Mouse (Mus musculus): Measurements from ENCODE around the gene Slc26a3. TPM values are rescaled to one million over a fixed set of nuclear protein-coding genes. Genes with fewer than 3 reads are reported as not detected.

Gene Slc26a3
- polyA plus RNA-seq, 1 experiment from 2014 or later: not detected

GRCm38 (mm10) chr12:31503211-31503610 is 112.5 kb downstream of the Slc26a3 start:
- Histone ChIP-seq H3K9me3 (no peaks in the 10 kb centered on the region), H3K27ac (no peak overlapping the region), H3K36me3 (replicated peaks) (no peaks in the 10 kb centered on the region), H3K4me1 (peaks cover 16% of the 10 kb centered on the region), H3K4me3 (no peak overlapping the region), H3K27me3 (ENCODE audit: poor library complexity, severe bottlenecking) (no peaks in the 10 kb centered on the region)
- DNase-seq (ENCODE audit: extremely low spot score, low spot score): no peak

- Histone ChIP-seq H3K27me3 (ENCODE audit: poor library complexity, severe bottlenecking) (no peaks in the 10 kb centered on the region), H3K4me1 (0 out of 2 replicates have a peak, but pooled peaks cover 3% of the 10 kb centered on the region), H3K27ac (no peak overlapping the region), H3K36me3 (replicated peaks) (no peaks in the 10 kb centered on the region), H3K9me3 (no peaks in the 10 kb centered on the region), H3K4me3 (no peak overlapping the region)
- no peak for DNase-seq (ENCODE audit: extremely low spot score, low spot score)
- WGBS: 42% methylated on average over 6 of the region's 6 CpGs
These were observed 117.2 kb downstream of the Slc26a3 start for GRCm38 (mm10) chr12:31507718-31508364.

GRCm38 (mm10) chr12:31508496-31508895 is 117.8 kb downstream of the Slc26a3 start:
- no peaks in the 10 kb centered on the region for H3K36me3 ChIP-seq (replicated peaks)
- H3K4me1 ChIP-seq: 0 out of 2 replicates have a peak, but pooled peaks cover 3% of the 10 kb centered on the region
- DNase-seq (ENCODE audit: extremely low spot score, low spot score): no peak
- no peak overlapping the region for H3K27ac ChIP-seq
- 82% methylated on average over 6 of the region's 6 CpGs for WGBS
- H3K27me3 ChIP-seq (ENCODE audit: poor library complexity, severe bottlenecking): no peaks in the 10 kb centered on the region
- H3K4me3 ChIP-seq: no peak overlapping the region
- no peaks in the 10 kb centered on the region for H3K9me3 ChIP-seq

GRCm38 (mm10) chr12:31511218-31511617 is 120.5 kb downstream of the Slc26a3 start:
- H3K36me3 ChIP-seq (replicated peaks): no peaks in the 10 kb centered on the region
- H3K9me3 ChIP-seq: no peaks in the 10 kb centered on the region
- H3K27me3 ChIP-seq (ENCODE audit: poor library complexity, severe bottlenecking): no peaks in the 10 kb centered on the region
- no peaks in the 10 kb centered on the region for H3K4me1 ChIP-seq
- H3K27ac ChIP-seq: no peak overlapping the region
- no peak overlapping the region for H3K4me3 ChIP-seq
- 68% methylated on average over 5 of the region's 5 CpGs for WGBS
- DNase-seq (ENCODE audit: extremely low spot score, low spot score): no peak

GRCm38 (mm10) chr12:31512634-31513411 is 122.2 kb downstream of the Slc26a3 start:
- 90% methylated on average over 14 of the region's 14 CpGs for WGBS
- Histone ChIP-seq H3K4me1 (no peaks in the 10 kb centered on the region), H3K27me3 (ENCODE audit: poor library complexity, severe bottlenecking) (no peaks in the 10 kb centered on the region), H3K36me3 (replicated peaks) (no peaks in the 10 kb centered on the region), H3K27ac (no peak overlapping the region), H3K4me3 (no peak overlapping the region), H3K9me3 (no peaks in the 10 kb centered on the region)
- DNase-seq (ENCODE audit: extremely low spot score, low spot score): peak; percentile 5

GRCm38 (mm10) chr12:31513724-31514503 is 123.2 kb downstream of the Slc26a3 start:
- H3K36me3 ChIP-seq (replicated peaks): no peaks in the 10 kb centered on the region
- H3K27ac ChIP-seq: no peak overlapping the region
- no peaks in the 10 kb centered on the region for H3K27me3 ChIP-seq (ENCODE audit: poor library complexity, severe bottlenecking)
- no peaks in the 10 kb centered on the region for H3K4me1 ChIP-seq
- 79% methylated on average over 6 of the region's 6 CpGs for WGBS
- no peak overlapping the region for H3K4me3 ChIP-seq
- no peak for DNase-seq (ENCODE audit: extremely low spot score, low spot score)
- no peaks in the 10 kb centered on the region for H3K9me3 ChIP-seq

- no peaks in the 10 kb centered on the region for H3K27me3 ChIP-seq (ENCODE audit: poor library complexity, severe bottlenecking)
- no peak for DNase-seq (ENCODE audit: extremely low spot score, low spot score)
- no peaks in the 10 kb centered on the region for H3K36me3 ChIP-seq (replicated peaks)
- WGBS: 91% methylated on average over 6 of the region's 6 CpGs
- H3K27ac ChIP-seq: no peak overlapping the region
- peaks cover 3% of the 10 kb centered on the region; the same call in 1 of the 2 replicates for H3K9me3 ChIP-seq
- no peak overlapping the region for H3K4me3 ChIP-seq
- no peaks in the 10 kb centered on the region for H3K4me1 ChIP-seq
These were observed 129.4 kb downstream of the Slc26a3 start for GRCm38 (mm10) chr12:31520119-31520518.

GRCm38 (mm10) chr12:31521371-31521770 is 130.7 kb downstream of the Slc26a3 start:
- H3K36me3 ChIP-seq (replicated peaks): no peaks in the 10 kb centered on the region
- no peak overlapping the region for H3K4me3 ChIP-seq
- WGBS: 90% methylated on average over 3 of the region's 3 CpGs
- no peaks in the 10 kb centered on the region for H3K27me3 ChIP-seq (ENCODE audit: poor library complexity, severe bottlenecking)
- peaks cover 3% of the 10 kb centered on the region; the same call in 1 of the 2 replicates for H3K9me3 ChIP-seq
- no peak for DNase-seq (ENCODE audit: extremely low spot score, low spot score)
- no peaks in the 10 kb centered on the region for H3K4me1 ChIP-seq
- H3K27ac ChIP-seq: no peak overlapping the region

Other genes with a start within 250 kb of the Slc26a3 start
- not detected in 2 replicates for gene Gm6993, start 150.1 kb upstream of the Slc26a3 start, polyA plus RNA-seq (2016; fragmentation: Nextera tagmentation; extraction: Ambion mirVana)
- 22.6 and 23.1 TPM in 2 replicates for gene Lamb1, start 125.6 kb upstream of the Slc26a3 start, polyA plus RNA-seq (2016; fragmentation: Nextera tagmentation; extraction: Ambion mirVana)
- gene Dld, start 39.4 kb upstream of the Slc26a3 start, polyA plus RNA-seq (2016; fragmentation: Nextera tagmentation; extraction: Ambion mirVana): 136 and 137 TPM in 2 replicates
- gene Cbll1, start 108.7 kb downstream of the Slc26a3 start, polyA plus RNA-seq (2016; fragmentation: Nextera tagmentation; extraction: Ambion mirVana): 16.7 and 19.2 TPM in 2 replicates
- gene Slc26a4, start 169.1 kb downstream of the Slc26a3 start, polyA plus RNA-seq (2016; fragmentation: Nextera tagmentation; extraction: Ambion mirVana): not detected in 2 replicates
- 25.1 and 29.1 TPM in 2 replicates for gene Bcap29, start 243.8 kb downstream of the Slc26a3 start, polyA plus RNA-seq (2016; fragmentation: Nextera tagmentation; extraction: Ambion mirVana)

All from forebrain, embryonic 10.5 days (tissue).